Mouse (Mus musculus) bone marrow, adult 2 months (tissue): ENCODE measurements at regions not wholly inside any gene's neighbourhood (a gene's known extent, or its start where the extent isn't known, plus 50 kb on each side); places are given as distances from the start of the nearest gene placed in this dataset.

ENCODE experiments used
- CTCF ChIP-seq: fragments of 200-500 bp; IDR thresholded peaks from 2 replicates; pipeline ENCODE4 v1.5.1; 2011; ENCODE audit warnings: low read length, control low read depth; ENCODE audit not compliant: control insufficient read depth, insufficient read depth
- POLR2A ChIP-seq: fragments of 200-500 bp; IDR thresholded peaks from 2 replicates; pipeline ENCODE4 v1.6.1; 2011; ENCODE audit warnings: low read depth, mild to moderate bottlenecking, control low read depth, low read length, borderline replicate concordance; ENCODE audit not compliant: control insufficient read depth

DNA sequence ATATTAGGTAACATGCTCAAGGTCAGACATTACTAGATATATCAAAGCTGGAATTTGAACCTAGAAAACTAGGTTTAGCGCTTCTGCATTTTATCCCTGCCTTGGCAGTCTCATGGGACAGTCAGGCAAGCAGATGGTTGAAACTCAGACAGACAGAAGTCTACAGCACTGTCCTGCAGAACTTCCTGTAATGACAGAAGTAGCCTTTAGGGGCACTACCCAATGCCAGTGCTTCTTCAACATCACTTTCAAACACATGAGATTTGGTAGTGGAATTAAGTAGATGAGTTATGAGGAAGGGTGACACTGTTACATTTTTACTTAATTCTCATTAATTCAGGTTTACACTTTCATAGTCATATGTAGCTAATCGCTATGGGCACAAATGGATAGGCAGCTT is 330.9 kb downstream of the Epha4 start:
- TF ChIP-seq CTCF, result no peak
- TF ChIP-seq POLR2A, result no peak
